Mouse (Mus musculus) heart, postnatal 0 days (tissue): ENCODE measurements at regions not wholly inside any gene's neighbourhood (a gene's known extent, or its start where the extent isn't known, plus 50 kb on each side); places are given as distances from the start of the nearest gene placed in this dataset.

Experiments used
- CTCF ChIP-seq: IDR thresholded peaks from 2 replicates; pipeline ENCODE4 v1.5.1; 2016; ENCODE audit warnings: antibody characterized with exemption, control low read depth, low read depth
- EP300 ChIP-seq: IDR thresholded peaks from 2 replicates; pipeline ENCODE4 v1.6.1; 2016; ENCODE audit warnings: antibody characterized with exemption, low read depth

DNA sequence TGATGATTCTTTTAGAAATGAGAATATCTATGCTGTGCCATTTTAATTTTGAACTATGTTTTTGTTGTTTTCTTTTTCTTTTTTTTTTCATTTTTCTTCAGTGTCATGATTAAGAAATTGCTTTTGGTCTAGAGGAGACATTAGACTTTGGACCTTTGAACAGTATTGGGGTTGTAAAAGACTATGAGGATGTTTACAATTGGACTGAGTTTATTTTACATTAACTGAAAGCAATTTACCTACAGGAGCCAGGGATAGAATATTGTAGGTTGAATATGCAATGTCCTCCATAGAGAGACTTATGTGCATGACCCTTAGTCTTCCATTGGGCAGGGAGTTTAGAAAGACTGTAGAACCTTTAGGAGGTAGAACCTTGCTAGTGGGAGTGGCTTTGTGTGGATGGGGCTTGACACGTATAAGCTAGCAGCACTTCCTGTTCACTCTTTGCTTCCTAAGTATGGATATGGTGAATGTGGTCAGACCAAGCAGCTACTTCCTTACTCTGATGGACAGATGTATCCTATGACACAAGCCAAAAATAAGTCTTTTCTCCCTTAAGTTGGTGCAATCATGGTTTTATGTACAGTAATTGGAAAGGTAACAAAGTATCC lies 516.5 kb downstream of the 1190002N15Rik start:
- TF ChIP-seq CTCF (no peak), EP300 (no peak)
